Mouse (Mus musculus) hindbrain, embryonic 15.5 days (tissue): Measurements from ENCODE around the gene Tfap2e. TPM values are rescaled to one million over a fixed set of nuclear protein-coding genes. Genes with fewer than 3 reads are reported as not detected.

Experiments used
- ATAC-seq: fragments of 200-750 bp; cut with Nextera tagmentation; 2 replicates; pipeline ENCODE4 v1.8.0; 2017; ENCODE audit warnings: low read depth, moderate number of reproducible peaks, moderate TSS enrichment; ENCODE audit not compliant: low FRiP score
- H3K27ac ChIP-seq: fragments of 300-500 bp; sonication (generic); replicated peaks from 2 replicates; pipeline ENCODE4 v1.5.1; 2015; ENCODE audit warnings: mild to moderate bottlenecking, inconsistent platforms
- H3K27me3 ChIP-seq: fragments of 300-500 bp; sonication (generic); 2 replicates; pipeline ENCODE4 v1.6.1; 2015; ENCODE audit warnings: control low read depth, inconsistent platforms
- H3K36me3 ChIP-seq: fragments of 300-500 bp; sonication (generic); 2 replicates; pipeline ENCODE4 v1.6.1; 2015; ENCODE audit warnings: control low read depth, inconsistent platforms
- H3K4me1 ChIP-seq: fragments of 300-500 bp; sonication (generic); replicated peaks from 2 replicates; pipeline ENCODE4 v1.6.1; 2015; ENCODE audit warnings: control low read depth, inconsistent platforms
- H3K4me2 ChIP-seq: fragments of 300-500 bp; sonication (generic); 2 replicates; pipeline ENCODE4 v1.6.1; 2015; ENCODE audit warnings: moderate library complexity, mild to moderate bottlenecking, inconsistent platforms
- H3K4me3 ChIP-seq: fragments of 300-500 bp; sonication (generic); 2 replicates; pipeline ENCODE4 v1.5.1; 2015; ENCODE audit warnings: mild to moderate bottlenecking, inconsistent platforms
- H3K9ac ChIP-seq: fragments of 300-500 bp; sonication (generic); 2 replicates; pipeline ENCODE4 v1.6.1; 2015; ENCODE audit warnings: inconsistent platforms
- H3K9me3 ChIP-seq: fragments of 300-500 bp; sonication (generic); 2 replicates; pipeline ENCODE4 v1.6.1; 2016; ENCODE audit warnings: control low read depth, inconsistent platforms
- WGBS: fragments of 180-500 bp; shearing (Covaris S2); methylation state at CpG from one replicate; pipeline ENCODE4 v1.1.7; 2015; 5-methylcytosine and 5-hydroxymethylcytosine counted together
- polyA plus RNA-seq: library from polyadenylated mRNA; unstranded; fragments of >200 nt; fragmentation: Nextera tagmentation; extraction: Ambion mirVana; gene quantifications from 2 replicates; pipeline ENCODE4 v1.2.1, GENCODE M21; 2015

Gene Tfap2e
- polyA plus RNA-seq: 0.32 and 0.51 TPM in 2 replicates

DNA sequence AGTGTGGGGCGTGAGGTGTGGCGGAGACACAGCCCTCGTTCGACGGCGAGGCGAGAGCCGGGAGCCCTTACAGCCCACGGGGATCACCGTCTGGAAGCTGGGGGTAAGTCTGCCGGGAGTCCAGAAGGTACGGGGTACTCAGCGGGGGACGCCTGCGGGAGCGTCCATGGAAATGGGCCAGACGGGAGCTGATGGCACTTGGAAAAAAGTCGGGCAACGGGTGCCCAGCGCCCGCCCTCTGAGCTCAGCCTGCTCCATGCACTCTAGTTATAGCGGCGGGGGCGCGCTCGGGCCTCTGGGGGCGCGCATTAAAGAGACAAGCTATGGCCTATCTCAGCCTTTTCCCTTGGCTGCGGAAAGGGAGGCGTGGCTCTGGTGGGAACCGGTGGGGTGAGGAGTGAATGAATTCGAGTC is at the start of gene Tfap2e:
Tfap2e (minus strand) TSS at position 240 of the 414 bp plus-strand sequence.
- no peak within 1 kb of the TSS for H3K27ac ChIP-seq
- H3K36me3 ChIP-seq: no peaks in the 10 kb centered on the region
- peaks cover 82% of the 10 kb centered on the region for H3K27me3 ChIP-seq
- H3K4me1 ChIP-seq: peaks cover 14% of the 10 kb centered on the region
- peak within 1 kb of the TSS; percentile 27 for H3K4me3 ChIP-seq
- no peak within 1 kb of the TSS for H3K9ac ChIP-seq
- 1% methylated on average over 32 of the region's 32 CpGs for WGBS
- no peaks in the 10 kb centered on the region for H3K9me3 ChIP-seq
- peak within 1 kb of the TSS; percentile 54 for H3K4me2 ChIP-seq
- peak; percentile 59; the same call in 1 of the 2 replicates for ATAC-seq

DNA sequence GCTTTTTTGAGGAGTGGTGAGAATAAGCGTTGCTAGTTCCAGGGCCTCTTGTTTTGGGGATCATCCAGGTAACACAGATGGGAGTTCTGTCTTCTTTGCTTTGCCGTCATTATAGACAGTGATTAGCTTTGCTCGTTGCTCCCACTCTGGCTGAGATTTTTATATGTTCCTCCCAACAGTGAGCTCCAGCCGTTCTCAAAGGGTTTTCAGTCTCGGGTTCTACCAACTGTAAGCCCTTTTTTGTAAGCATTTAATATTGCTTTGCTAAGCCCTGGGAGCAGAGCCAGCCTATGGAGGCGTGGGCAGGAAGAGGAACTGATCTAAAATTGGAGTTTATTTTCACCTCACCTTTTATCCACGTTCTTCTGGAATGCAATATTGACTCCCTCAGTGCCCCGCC is 47.0 kb upstream of the Tfap2e start:
- no peaks in the 10 kb centered on the region for H3K36me3 ChIP-seq
- no peak overlapping the region for H3K27ac ChIP-seq
- no peak for ATAC-seq
- WGBS: 75% methylated on average over 8 of the region's 8 CpGs
- no peak overlapping the region for H3K9ac ChIP-seq
- H3K4me3 ChIP-seq: no peak overlapping the region
- no peaks in the 10 kb centered on the region for H3K9me3 ChIP-seq
- H3K27me3 ChIP-seq: no peaks in the 10 kb centered on the region
- H3K4me1 ChIP-seq: peaks cover 32% of the 10 kb centered on the region
- no peak overlapping the region for H3K4me2 ChIP-seq

DNA sequence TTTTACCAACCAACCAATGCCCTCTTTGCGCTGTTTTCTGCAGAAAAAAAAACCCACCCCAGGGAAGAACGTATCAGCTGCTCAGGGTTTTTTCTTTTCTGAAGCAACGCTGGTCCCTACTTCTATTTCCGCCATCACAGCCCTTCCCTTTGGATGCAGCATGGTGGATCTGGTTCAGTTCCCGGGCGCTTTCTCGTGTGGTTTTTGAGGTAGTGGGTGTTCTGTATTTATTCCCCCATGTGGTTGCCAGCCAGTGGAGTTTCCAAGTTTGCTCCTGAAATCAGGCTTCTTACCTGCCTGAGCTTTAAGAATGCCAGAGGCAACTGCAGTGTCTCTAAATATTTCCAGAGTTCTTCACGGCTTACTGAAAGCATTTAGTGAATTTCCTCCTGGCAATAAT is 46.5 kb upstream of the Tfap2e start:
- H3K9me3 ChIP-seq: no peaks in the 10 kb centered on the region
- H3K36me3 ChIP-seq: no peaks in the 10 kb centered on the region
- WGBS: 88% methylated on average over 8 of the region's 8 CpGs
- no peak overlapping the region for H3K27ac ChIP-seq
- peaks cover 34% of the 10 kb centered on the region for H3K4me1 ChIP-seq
- H3K4me2 ChIP-seq: no peak overlapping the region
- no peaks in the 10 kb centered on the region for H3K27me3 ChIP-seq
- H3K4me3 ChIP-seq: no peak overlapping the region
- no peak overlapping the region for H3K9ac ChIP-seq
- no peak for ATAC-seq

- WGBS: 68% methylated on average over 3 of the region's 3 CpGs
- no peak overlapping the region for H3K4me3 ChIP-seq
- ATAC-seq: no peak
- H3K9ac ChIP-seq: no peak overlapping the region
- no peaks in the 10 kb centered on the region for H3K9me3 ChIP-seq
- no peaks in the 10 kb centered on the region for H3K27me3 ChIP-seq
- no peak overlapping the region for H3K27ac ChIP-seq
- no peak overlapping the region for H3K4me2 ChIP-seq
- H3K36me3 ChIP-seq: no peaks in the 10 kb centered on the region
- H3K4me1 ChIP-seq: peaks cover 41% of the 10 kb centered on the region
These were observed 45.8 kb upstream of the Tfap2e start for GRCm38 (mm10) chr4:126781871-126782270.

DNA sequence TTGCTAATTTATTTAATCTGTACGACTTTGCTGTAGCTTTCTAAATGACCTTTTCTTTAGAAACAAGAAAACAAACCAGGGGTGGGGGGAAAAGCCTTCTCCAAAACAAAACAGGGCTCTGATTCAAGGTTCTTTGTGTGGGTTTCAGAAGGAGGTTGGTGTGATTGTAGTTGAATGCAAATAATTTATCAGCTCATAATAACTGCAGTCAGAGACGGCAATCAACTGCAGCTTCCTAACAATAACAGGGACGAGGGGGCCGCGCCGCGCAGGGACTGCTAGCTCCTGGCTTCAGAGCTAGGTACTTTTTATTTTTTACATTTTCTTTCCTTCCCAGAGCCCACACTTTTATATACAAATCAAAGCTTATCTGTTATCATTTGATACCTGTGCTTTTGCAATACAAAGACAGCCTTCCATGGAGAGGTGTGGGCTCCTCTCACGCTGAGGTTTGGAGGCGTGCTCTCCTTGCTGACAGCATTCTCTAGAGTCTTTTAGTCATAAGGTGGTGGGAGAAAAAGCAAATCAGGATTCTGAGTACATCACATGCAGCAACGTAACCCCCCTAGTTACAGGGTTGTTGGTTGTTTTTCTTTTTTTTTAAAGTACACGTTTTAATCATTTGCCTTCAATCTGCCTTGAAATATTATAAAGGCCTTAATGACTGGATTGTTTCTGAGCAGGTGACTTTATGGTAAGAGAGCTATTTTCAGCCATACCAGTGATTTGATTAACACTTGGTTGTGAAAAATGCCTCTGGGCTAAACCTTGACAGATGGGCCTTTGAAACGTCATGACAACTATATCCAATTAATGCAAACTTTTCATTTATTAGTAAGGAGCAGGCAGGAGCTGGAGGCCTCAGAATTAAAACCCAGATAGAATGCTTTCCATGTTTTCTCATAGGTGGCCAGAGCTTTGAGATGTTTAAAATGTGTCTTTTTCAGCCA is 44.1 kb upstream of the Tfap2e start:
- Histone ChIP-seq H3K36me3 (no peaks in the 10 kb centered on the region), H3K4me3 (0 out of 2 replicates have a peak overlapping the region, but pooled peaks have one; percentile 2), H3K9ac (peak overlapping the region; percentile 26; the same call in 1 of the 2 replicates), H3K4me1 (peaks cover 41% of the 10 kb centered on the region), H3K27ac (peak overlapping the region; percentile 66), H3K27me3 (no peaks in the 10 kb centered on the region), H3K9me3 (no peaks in the 10 kb centered on the region), H3K4me2 (peak overlapping the region; percentile 45)
- no peak for ATAC-seq
- 25% methylated on average over 12 of the region's 12 CpGs for WGBS

- peak overlapping the region; percentile 1; the same call in 1 of the 2 replicates for H3K9ac ChIP-seq
- ATAC-seq: peak; percentile 69; the same call in 1 of the 2 replicates
- peaks cover 41% of the 10 kb centered on the region for H3K4me1 ChIP-seq
- no peak overlapping the region for H3K4me3 ChIP-seq
- peak overlapping the region; percentile 66 for H3K27ac ChIP-seq
- WGBS: 16% methylated on average over 8 of the region's 8 CpGs
- H3K36me3 ChIP-seq: no peaks in the 10 kb centered on the region
- H3K27me3 ChIP-seq: no peaks in the 10 kb centered on the region
- peak overlapping the region; percentile 45 for H3K4me2 ChIP-seq
- no peaks in the 10 kb centered on the region for H3K9me3 ChIP-seq
These were observed 43.1 kb upstream of the Tfap2e start for GRCm38 (mm10) chr4:126779148-126779581.

- H3K27ac ChIP-seq: no peak overlapping the region
- no peak for ATAC-seq
- no peaks in the 10 kb centered on the region for H3K9me3 ChIP-seq
- WGBS: 69% methylated on average over 1 of the region's 1 CpGs
- no peak overlapping the region for H3K4me3 ChIP-seq
- H3K4me2 ChIP-seq: no peak overlapping the region
- no peak overlapping the region for H3K9ac ChIP-seq
- H3K36me3 ChIP-seq: 0 out of 2 replicates have a peak, but pooled peaks cover 4% of the 10 kb centered on the region
- no peaks in the 10 kb centered on the region for H3K27me3 ChIP-seq
- H3K4me1 ChIP-seq: peaks cover 26% of the 10 kb centered on the region
These were observed 39.1 kb upstream of the Tfap2e start for GRCm38 (mm10) chr4:126775182-126775581.

- no peak overlapping the region for H3K27ac ChIP-seq
- no peak for ATAC-seq
- peaks cover 13% of the 10 kb centered on the region for H3K4me1 ChIP-seq
- WGBS: 91% methylated on average over 6 of the region's 6 CpGs
- 0 out of 2 replicates have a peak, but pooled peaks cover 4% of the 10 kb centered on the region for H3K36me3 ChIP-seq
- H3K4me3 ChIP-seq: no peak overlapping the region
- H3K4me2 ChIP-seq: no peak overlapping the region
- no peaks in the 10 kb centered on the region for H3K27me3 ChIP-seq
- H3K9me3 ChIP-seq: no peaks in the 10 kb centered on the region
- no peak overlapping the region for H3K9ac ChIP-seq
These were observed 37.8 kb upstream of the Tfap2e start for GRCm38 (mm10) chr4:126773871-126774270.

- no peak overlapping the region for H3K4me3 ChIP-seq
- H3K9me3 ChIP-seq: no peaks in the 10 kb centered on the region
- 96% methylated on average over 4 of the region's 4 CpGs for WGBS
- peaks cover 9% of the 10 kb centered on the region; the same call in 1 of the 2 replicates for H3K36me3 ChIP-seq
- H3K27ac ChIP-seq: no peak overlapping the region
- H3K4me1 ChIP-seq: no peaks in the 10 kb centered on the region
- no peaks in the 10 kb centered on the region for H3K27me3 ChIP-seq
- H3K4me2 ChIP-seq: no peak overlapping the region
- no peak for ATAC-seq
- H3K9ac ChIP-seq: no peak overlapping the region
These were observed 34.8 kb upstream of the Tfap2e start for GRCm38 (mm10) chr4:126770831-126771230.

DNA sequence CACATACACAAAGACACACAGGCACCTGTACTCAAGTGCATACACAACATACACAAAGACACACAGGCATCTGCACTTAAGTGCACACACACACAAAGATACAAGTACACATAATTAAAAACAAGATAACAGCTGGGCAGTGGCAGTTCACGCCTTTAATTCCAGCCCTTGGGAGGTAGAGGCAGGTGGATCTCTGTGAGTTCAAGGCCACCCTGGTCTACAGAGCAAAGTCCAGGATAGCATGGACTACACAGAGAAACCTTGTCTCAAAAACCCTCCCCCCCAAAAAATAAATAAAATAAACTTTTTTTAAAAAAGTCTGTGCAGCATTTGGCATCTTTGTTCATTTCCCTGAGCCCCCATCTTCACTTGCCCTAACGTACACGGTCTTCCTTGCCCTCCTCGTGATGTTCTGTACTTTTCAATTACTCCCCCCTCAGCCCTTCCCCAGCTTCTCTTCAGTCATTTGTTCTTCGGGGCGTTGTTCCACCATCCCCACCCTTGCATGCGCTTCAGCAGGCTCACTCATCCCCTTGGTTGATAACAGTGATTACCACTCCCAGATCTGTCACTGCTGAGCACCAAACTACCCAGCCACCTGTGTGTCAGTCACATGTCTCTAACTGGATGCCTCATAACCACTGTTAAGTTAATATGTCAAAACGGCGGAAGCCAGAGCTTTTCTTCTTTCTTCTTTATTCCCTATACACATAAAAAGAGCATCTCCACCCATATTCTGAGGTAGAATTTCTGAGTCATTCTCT is 33.9 kb upstream of the Tfap2e start:
- Histone ChIP-seq H3K4me2 (no peak overlapping the region), H3K9me3 (no peaks in the 10 kb centered on the region), H3K27ac (no peak overlapping the region), H3K27me3 (no peaks in the 10 kb centered on the region), H3K9ac (no peak overlapping the region), H3K4me3 (no peak overlapping the region), H3K4me1 (no peaks in the 10 kb centered on the region), H3K36me3 (peaks cover 9% of the 10 kb centered on the region; the same call in 1 of the 2 replicates)
- 94% methylated on average over 9 of the region's 9 CpGs for whole genome bisulfite sequencing
- no peak for ATAC-seq

- no peak overlapping the region for H3K4me2 ChIP-seq
- peaks cover 28% of the 10 kb centered on the region for H3K36me3 ChIP-seq
- no peak for ATAC-seq
- no peak overlapping the region for H3K4me3 ChIP-seq
- H3K9ac ChIP-seq: no peak overlapping the region
- H3K4me1 ChIP-seq: no peaks in the 10 kb centered on the region
- 88% methylated on average over 2 of the region's 2 CpGs for WGBS
- no peak overlapping the region for H3K27ac ChIP-seq
- H3K9me3 ChIP-seq: no peaks in the 10 kb centered on the region
- no peaks in the 10 kb centered on the region for H3K27me3 ChIP-seq
These were observed 27.4 kb upstream of the Tfap2e start for GRCm38 (mm10) chr4:126763483-126763882.
